Mouse (Mus musculus) cortical plate, adult 2 months (tissue): ENCODE measurements around the gene Raph1.

Source experiments
- CTCF ChIP-seq: fragments of 200-500 bp; IDR thresholded peaks from 2 replicates; pipeline ENCODE4 v1.5.1; 2011; ENCODE audit warnings: mild to moderate bottlenecking, control low read depth, low read length; ENCODE audit not compliant: insufficient read depth; ENCODE audit errors: extremely low read depth
- POLR2A ChIP-seq: fragments of 200-500 bp; IDR thresholded peaks from 2 replicates; pipeline ENCODE4 v1.6.1; 2011; ENCODE audit warnings: mild to moderate bottlenecking, low read length, control low read depth; ENCODE audit not compliant: insufficient read depth; ENCODE audit errors: extremely low read depth

DNA sequence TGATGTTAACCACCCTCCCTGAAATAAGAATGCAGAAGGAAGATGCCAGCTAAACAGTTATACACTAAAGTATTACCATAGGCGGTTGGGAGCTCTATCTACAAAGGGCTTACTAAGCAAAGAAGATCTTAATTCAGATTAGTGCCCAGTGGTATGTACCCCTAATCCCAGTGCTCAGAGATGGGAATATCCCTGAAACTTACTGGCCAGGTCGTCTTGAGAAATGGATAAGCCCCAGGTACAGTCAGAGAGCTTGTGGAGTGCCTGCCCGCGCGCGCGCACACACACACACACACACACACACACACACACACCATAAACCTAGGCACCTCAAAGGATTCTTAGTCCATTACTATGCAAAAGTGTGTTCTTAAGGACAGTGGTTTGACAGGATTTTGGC lies 2.8 kb upstream of the Raph1 start:
- TF ChIP-seq CTCF = no peak
- no peak for TF ChIP-seq POLR2A
